In genomic region chr4:58253410-58253809, GRCm38 (mm10) we compare ENCODE assay signal across 9 mouse cellular contexts. TPM values are rescaled to one million over a fixed set of nuclear protein-coding genes. Genes with fewer than 3 reads are reported as not detected.
DNase-seq lines count a peak whose midpoint lies in the region; ATAC-seq and TF ChIP-seq lines count a peak whose summit lies in the region.
"Had no signal": no experiment of that assay in that cellular context is flagged by ENCODE, and none has a peak within 500 bp of the region (broad histone marks: within the 10 kb centered on the region; RNA-seq: fewer than 3 reads in every experiment).

No protein-coding gene starts in this region.

- no peak overlapping the region for H3K4me3 ChIP-seq in embryonic facial prominence, embryonic 11.5 days (ENCODE audit: low read depth, low read length)
- H3K4me3 ChIP-seq in embryonic facial prominence, embryonic 10.5 days: no peak overlapping the region
- no peak overlapping the region for H3K4me3 ChIP-seq in liver, embryonic 14.5 days (ENCODE audit: insufficient read depth in 1 of 2, low read depth in 2 of 2, low read length in 2 of 2)
- H3K4me3 ChIP-seq in liver, embryonic 11.5 days (ENCODE audit: low read depth, low read length): no peak overlapping the region
- H3K4me3 ChIP-seq: heart, embryonic 13.5 days had no signal

- WGBS in embryonic facial prominence, embryonic 11.5 days: 40% methylated on average over 5 of the region's 5 CpGs
- WGBS in embryonic facial prominence, embryonic 10.5 days: 43% methylated on average over 5 of the region's 5 CpGs
- 20% methylated on average over 5 of the region's 5 CpGs for WGBS in liver, embryonic 14.5 days (ENCODE audit: insufficient replicate concordance)
- 37% methylated on average over 5 of the region's 5 CpGs for WGBS in liver, embryonic 11.5 days

- no peak overlapping the region for H3K9ac ChIP-seq in embryonic facial prominence, embryonic 11.5 days (replicated peaks; ENCODE audit: low read length)
- H3K9ac ChIP-seq in liver, embryonic 14.5 days (replicated peaks): no peak overlapping the region
- H3K9ac ChIP-seq in liver, embryonic 11.5 days (ENCODE audit: low read depth, low read length): no peak overlapping the region
- H3K9ac ChIP-seq: heart, embryonic 13.5 days had no signal

- DNase-seq in embryonic facial prominence, embryonic 11.5 days (ENCODE audit: low spot score): peak; percentile 81
- no peak for DNase-seq in embryonic facial prominence, embryonic 10.5 days (ENCODE audit: low spot score)
- DNase-seq in liver, embryonic 14.5 days (ENCODE audit: low read depth in 3 of 3, low spot score in 3 of 3): peak in 1 of 3 experiments; percentile 2
- DNase-seq in liver, embryonic 11.5 days (ENCODE audit: low spot score): no peak
- peak; percentile 9 to 68 for DNase-seq in adrenal gland, postnatal 36 days
- DNase-seq in fibroblast of lung, adult 2 months (ENCODE audit: low read depth): peak; percentile 58
- peak; percentile 74 for DNase-seq in lung, postnatal 10 days
- no peak for DNase-seq in spleen, postnatal 14 days (ENCODE audit: low spot score in 2 of 2)

- H3K4me1 ChIP-seq in embryonic facial prominence, embryonic 11.5 days (ENCODE audit: control insufficient read depth, insufficient read depth, low read length): no peaks in the 10 kb centered on the region
- H3K4me1 ChIP-seq in embryonic facial prominence, embryonic 10.5 days: no peaks in the 10 kb centered on the region
- H3K4me1 ChIP-seq in liver, embryonic 14.5 days (replicated peaks; ENCODE audit: control insufficient read depth in 2 of 2, insufficient read depth in 2 of 2, low read length in 1 of 2): no peaks in the 10 kb centered on the region
- no peaks in the 10 kb centered on the region for H3K4me1 ChIP-seq in liver, embryonic 11.5 days (replicated peaks; ENCODE audit: control insufficient read depth, insufficient read depth, low read length)
- H3K4me1 ChIP-seq: heart, embryonic 13.5 days had no signal

- no peaks in the 10 kb centered on the region for H3K36me3 ChIP-seq in embryonic facial prominence, embryonic 11.5 days (replicated peaks; ENCODE audit: control insufficient read depth, insufficient read depth, low read depth, low read length)
- H3K36me3 ChIP-seq in embryonic facial prominence, embryonic 10.5 days (replicated peaks): no peaks in the 10 kb centered on the region
- no peaks in the 10 kb centered on the region for H3K36me3 ChIP-seq in liver, embryonic 14.5 days (replicated peaks; ENCODE audit: control insufficient read depth, insufficient read depth, low read depth)
- no peaks in the 10 kb centered on the region for H3K36me3 ChIP-seq in liver, embryonic 11.5 days (ENCODE audit: control insufficient read depth, insufficient read depth, low read length)
- H3K36me3 ChIP-seq: heart, embryonic 13.5 days had no signal

- H3K27ac ChIP-seq in embryonic facial prominence, embryonic 11.5 days (replicated peaks; ENCODE audit: low read depth, low read length): no peak overlapping the region
- no peak overlapping the region for H3K27ac ChIP-seq in embryonic facial prominence, embryonic 10.5 days (replicated peaks)
- no peak overlapping the region for H3K27ac ChIP-seq in liver, embryonic 14.5 days
- H3K27ac ChIP-seq in liver, embryonic 11.5 days (ENCODE audit: low read depth, low read length): no peak overlapping the region
- H3K27ac ChIP-seq: heart, embryonic 13.5 days had no signal

- no peak overlapping the region for H3K4me2 ChIP-seq in embryonic facial prominence, embryonic 11.5 days (ENCODE audit: low read depth, low read length)
- no peak overlapping the region for H3K4me2 ChIP-seq in liver, embryonic 14.5 days (ENCODE audit: low read depth)
- no peak overlapping the region for H3K4me2 ChIP-seq in liver, embryonic 11.5 days
- H3K4me2 ChIP-seq: heart, embryonic 13.5 days had no signal

- TF ChIP-seq CTCF in liver, embryonic 14.5 days (IDR thresholded peaks at IDR 0.05; ENCODE audit: low read depth): peak; percentile 26; the same call in 1 of the 2 replicates

- H3K27me3 ChIP-seq in embryonic facial prominence, embryonic 11.5 days (ENCODE audit: control insufficient read depth, insufficient read depth, low read length): no peaks in the 10 kb centered on the region
- no peaks in the 10 kb centered on the region for H3K27me3 ChIP-seq in embryonic facial prominence, embryonic 10.5 days (replicated peaks; ENCODE audit: low read depth, poor library complexity, severe bottlenecking)
- no peaks in the 10 kb centered on the region for H3K27me3 ChIP-seq in liver, embryonic 14.5 days (ENCODE audit: control insufficient read depth, insufficient read depth, low read length)
- H3K27me3 ChIP-seq in liver, embryonic 11.5 days (replicated peaks; ENCODE audit: control insufficient read depth, insufficient read depth, low read length): no peaks in the 10 kb centered on the region

- H3K9me3 ChIP-seq in embryonic facial prominence, embryonic 11.5 days (replicated peaks; ENCODE audit: control insufficient read depth, low read length): no peaks in the 10 kb centered on the region
- no peaks in the 10 kb centered on the region for H3K9me3 ChIP-seq in embryonic facial prominence, embryonic 10.5 days
- H3K9me3 ChIP-seq in liver, embryonic 14.5 days (ENCODE audit: control insufficient read depth, low read length): no peaks in the 10 kb centered on the region
- no peaks in the 10 kb centered on the region for H3K9me3 ChIP-seq in liver, embryonic 11.5 days (ENCODE audit: control insufficient read depth, low read length)
- H3K9me3 ChIP-seq: heart, embryonic 13.5 days had no signal

- no peak for ATAC-seq in embryonic facial prominence, embryonic 11.5 days (replicated peaks; ENCODE audit: insufficient number of reproducible peaks, low FRiP score, low TSS enrichment, low read depth)
- ATAC-seq in liver, embryonic 14.5 days (ENCODE audit: insufficient read depth): no peak
- ATAC-seq in liver, embryonic 11.5 days (replicated peaks; ENCODE audit: low FRiP score): no peak

- TF ChIP-seq EP300 in liver, embryonic 14.5 days (IDR thresholded peaks at IDR 0.05; ENCODE audit: low read depth): no peak

RNA-seq across cellular contexts. Expression of gene Musk, which starts 32.4 kb away (rescaled TPM):
- polyA plus RNA-seq in embryonic facial prominence, embryonic 11.5 days (2014; fragmentation: Nextera tagmentation; extraction: Ambion mirVana): 1.2 and 1.3 TPM in 2 replicates
- polyA plus RNA-seq in embryonic facial prominence, embryonic 10.5 days (2016; fragmentation: Nextera tagmentation; extraction: Ambion mirVana): 0.08 and 0.22 TPM in 2 replicates
- not detected in 2 replicates for polyA plus RNA-seq in liver, embryonic 14.5 days (2012; rRNA removed)
- 0.08 TPM in 1 of 2 replicates, not detected in the other for polyA plus RNA-seq in liver, embryonic 14.5 days (2014; fragmentation: Nextera tagmentation; extraction: Ambion mirVana)
- polyA plus RNA-seq in liver, embryonic 11.5 days (2014; fragmentation: Nextera tagmentation; extraction: Ambion mirVana): 0.14 TPM in 1 of 2 replicates, not detected in the other
- total RNA-seq in adrenal gland, postnatal 36 days (2021): under 1 TPM; 0.49 to 0.60 TPM

RNA-seq across cellular contexts. Expression of gene Svep1, which starts 46.8 kb away (rescaled TPM):
- polyA plus RNA-seq in embryonic facial prominence, embryonic 11.5 days (2014; fragmentation: Nextera tagmentation; extraction: Ambion mirVana): 2.8 and 3.7 TPM in 2 replicates
- polyA plus RNA-seq in embryonic facial prominence, embryonic 10.5 days (2016; fragmentation: Nextera tagmentation; extraction: Ambion mirVana): 3.2 and 3.3 TPM in 2 replicates
- polyA plus RNA-seq in liver, embryonic 14.5 days (2012; rRNA removed): 0.25 and 0.29 TPM in 2 replicates
- polyA plus RNA-seq in liver, embryonic 14.5 days (2014; fragmentation: Nextera tagmentation; extraction: Ambion mirVana): 0.29 and 0.34 TPM in 2 replicates
- 1.3 and 1.6 TPM in 2 replicates for polyA plus RNA-seq in liver, embryonic 11.5 days (2014; fragmentation: Nextera tagmentation; extraction: Ambion mirVana)
- 10 to 100 TPM; 15.1 to 16.6 TPM for total RNA-seq in adrenal gland, postnatal 36 days (2021)

Comparison
In these comparisons a context has a peak if more than half of its experiments do, and no peak if none do; other contexts are left out.
1. DNase-seq: peak in embryonic facial prominence, embryonic 11.5 days (single experiment), adrenal gland, postnatal 36 days (2 of 2), fibroblast of lung, adult 2 months (single experiment) and lung, postnatal 10 days (single experiment); none in embryonic facial prominence, embryonic 10.5 days (single experiment), liver, embryonic 11.5 days (single experiment) and spleen, postnatal 14 days (0 of 2).